Mouse (Mus musculus) kidney, adult 2 months (tissue): ENCODE measurements at regions not wholly inside any gene's neighbourhood (a gene's known extent, or its start where the extent isn't known, plus 50 kb on each side); places are given as distances from the start of the nearest gene placed in this dataset.

Source experiments
- DNase-seq: peaks from one replicate; pipeline ENCODE4 v3.0.0; 2021
- H3K27ac ChIP-seq: fragments of 200-500 bp; 2 replicates; pipeline ENCODE4 v1.5.1; 2012; ENCODE audit warnings: low read depth, low read length, control low read depth, inconsistent platforms; ENCODE audit not compliant: insufficient read depth
- H3K27me3 ChIP-seq: fragments of 200-500 bp; replicated peaks from 2 replicates; pipeline ENCODE4 v1.6.1; 2012; ENCODE audit warnings: mild to moderate bottlenecking, moderate library complexity, low read length, inconsistent platforms; ENCODE audit not compliant: control insufficient read depth, insufficient read depth
- H3K36me3 ChIP-seq: fragments of 200-500 bp; 2 replicates; pipeline ENCODE4 v1.6.1; 2012; ENCODE audit warnings: mild to moderate bottlenecking, moderate library complexity, low read length, inconsistent platforms; ENCODE audit not compliant: control insufficient read depth, insufficient read depth
- H3K4me1 ChIP-seq: fragments of 200-500 bp; 2 replicates; pipeline ENCODE4 v1.6.1; 2011; ENCODE audit warnings: low read length; ENCODE audit not compliant: control insufficient read depth, insufficient read depth
- H3K4me3 ChIP-seq: fragments of 200-500 bp; 2 replicates; pipeline ENCODE4 v1.5.1; 2011; ENCODE audit warnings: mild to moderate bottlenecking, low read depth, low read length, control low read depth; ENCODE audit not compliant: insufficient read depth
- CTCF ChIP-seq: fragments of 200-500 bp; conservative IDR thresholded peaks from 2 replicates; pipeline ENCODE4 v1.5.1; 2011; ENCODE audit warnings: low read depth, mild to moderate bottlenecking, control low read depth, low read length, moderate library complexity, mixed read lengths; ENCODE audit not compliant: insufficient read depth, insufficient read length
- POLR2A ChIP-seq: fragments of 200-500 bp; IDR thresholded peaks from one replicate; pipeline ENCODE4 v1.6.1; 2011; ENCODE audit warnings: low read depth, low read length, control low read depth
- WGBS: fragments of 180-500 bp; shearing (Covaris S2); methylation state at CpG from one replicate; pipeline ENCODE4 v1.1.7; 2018; 5-methylcytosine and 5-hydroxymethylcytosine counted together

DNA sequence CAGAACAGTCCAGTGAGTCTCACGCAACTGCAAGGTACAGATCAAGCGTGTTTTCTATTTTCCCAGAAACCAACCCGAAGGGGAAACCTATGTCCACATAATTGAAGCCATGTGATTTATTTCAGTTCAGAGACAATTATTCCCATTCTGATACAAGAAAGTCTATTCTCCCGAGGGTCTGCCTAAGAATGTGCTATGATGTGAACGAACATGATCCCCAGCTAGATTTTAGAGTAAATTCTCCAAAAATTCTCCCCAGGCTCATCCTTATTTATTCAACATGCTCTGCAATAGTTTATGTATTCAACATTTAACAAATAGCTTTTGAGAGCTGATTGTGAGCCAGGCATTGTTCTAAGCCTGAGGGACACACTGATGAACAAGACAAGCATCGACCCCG, 277.9 kb upstream of the Cdh5 start:
- no peak for DNase-seq
- no peaks in the 10 kb centered on the region for H3K4me1 ChIP-seq
- no peaks in the 10 kb centered on the region for H3K36me3 ChIP-seq
- 79% methylated on average over 7 of the region's 7 CpGs for WGBS
- H3K4me3 ChIP-seq: no peak overlapping the region
- TF ChIP-seq POLR2A: no peak
- TF ChIP-seq CTCF: no peak
- no peak overlapping the region for H3K27ac ChIP-seq
- H3K27me3 ChIP-seq: no peaks in the 10 kb centered on the region

GRCm38 (mm10) chr8:103824747-103825146, 276.7 kb upstream of the Cdh5 start:
- DNase-seq: no peak
- Histone ChIP-seq H3K27me3 (no peaks in the 10 kb centered on the region), H3K27ac (no peak overlapping the region), H3K4me1 (no peaks in the 10 kb centered on the region), H3K4me3 (no peak overlapping the region), H3K36me3 (no peaks in the 10 kb centered on the region)
- TF ChIP-seq POLR2A (no peak), CTCF (no peak)
- 36% methylated on average over 1 of the region's 1 CpGs for WGBS

GRCm38 (mm10) chr8:103825289-103825688, 276.1 kb upstream of the Cdh5 start:
- no peak for TF ChIP-seq CTCF
- no peak for TF ChIP-seq POLR2A
- no peaks in the 10 kb centered on the region for H3K36me3 ChIP-seq
- no peaks in the 10 kb centered on the region for H3K4me1 ChIP-seq
- 20% methylated on average over 3 of the region's 3 CpGs for WGBS
- H3K27ac ChIP-seq: peak overlapping the region; percentile 46; the same call in 1 of the 2 replicates
- H3K4me3 ChIP-seq: no peak overlapping the region
- peak; percentile 75 for DNase-seq
- no peaks in the 10 kb centered on the region for H3K27me3 ChIP-seq

- DNase-seq: no peak
- Histone ChIP-seq H3K27ac (no peak overlapping the region), H3K4me3 (no peak overlapping the region), H3K27me3 (no peaks in the 10 kb centered on the region), H3K36me3 (no peaks in the 10 kb centered on the region), H3K4me1 (no peaks in the 10 kb centered on the region)
- WGBS: 85% methylated on average over 3 of the region's 3 CpGs
- TF ChIP-seq POLR2A (no peak), CTCF (no peak)
These were observed 271.0 kb upstream of the Cdh5 start for GRCm38 (mm10) chr8:103830416-103830815.

GRCm38 (mm10) chr8:103839990-103840389, 261.4 kb upstream of the Cdh5 start:
- WGBS: 89% methylated on average over 4 of the region's 4 CpGs
- Histone ChIP-seq H3K4me1 (no peaks in the 10 kb centered on the region), H3K4me3 (no peak overlapping the region), H3K27ac (no peak overlapping the region), H3K36me3 (no peaks in the 10 kb centered on the region), H3K27me3 (no peaks in the 10 kb centered on the region)
- TF ChIP-seq CTCF (no peak), POLR2A (no peak)
- DNase-seq: no peak

DNA sequence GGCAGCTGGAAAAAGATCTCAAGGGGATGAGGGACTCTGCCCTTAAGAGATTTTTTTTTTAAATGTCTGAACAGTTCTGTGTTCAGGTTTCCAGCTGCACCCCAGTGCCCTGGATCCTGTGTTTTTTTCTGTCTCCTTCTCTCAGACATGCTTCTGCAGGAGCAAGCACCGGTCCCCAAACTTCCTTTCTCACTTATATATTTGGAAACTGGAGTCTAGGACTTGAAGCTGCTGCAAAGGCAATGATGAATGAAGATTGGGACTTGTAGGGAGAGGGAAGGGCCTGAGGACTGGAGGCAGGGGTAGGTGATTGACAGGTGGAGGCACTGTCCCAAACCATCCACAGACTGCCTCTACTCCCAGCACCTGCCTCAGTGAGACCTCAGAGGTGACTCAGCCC, 255.5 kb upstream of the Cdh5 start:
- no peak for DNase-seq
- no peaks in the 10 kb centered on the region for H3K27me3 ChIP-seq
- H3K4me1 ChIP-seq: no peaks in the 10 kb centered on the region
- no peak overlapping the region for H3K27ac ChIP-seq
- H3K36me3 ChIP-seq: no peaks in the 10 kb centered on the region
- TF ChIP-seq POLR2A (no peak), CTCF (no peak)
- WGBS: 74% methylated on average over 1 of the region's 1 CpGs
- H3K4me3 ChIP-seq: no peak overlapping the region

- no peak for DNase-seq
- Histone ChIP-seq H3K4me3 (no peak overlapping the region), H3K36me3 (no peaks in the 10 kb centered on the region), H3K27ac (no peak overlapping the region), H3K27me3 (no peaks in the 10 kb centered on the region), H3K4me1 (no peaks in the 10 kb centered on the region)
- WGBS: 57% methylated on average over 10 of the region's 10 CpGs
- no peak for TF ChIP-seq CTCF
- no peak for TF ChIP-seq POLR2A
These were observed 254.9 kb upstream of the Cdh5 start for GRCm38 (mm10) chr8:103846382-103846976.
